Mouse (Mus musculus) heart, adult 9 months (tissue): ENCODE results near the gene Eif3g.
A peak's percentile ranks its signal among the peaks of the same experiment; 100 is the strongest.

Experiments
- DNase-seq, 2 experiments: peaks; one replicate each; pipeline ENCODE4 v3.0.0; 2022; ENCODE audit warnings: low spot score in 2 of 2

Gene Eif3g

DNA sequence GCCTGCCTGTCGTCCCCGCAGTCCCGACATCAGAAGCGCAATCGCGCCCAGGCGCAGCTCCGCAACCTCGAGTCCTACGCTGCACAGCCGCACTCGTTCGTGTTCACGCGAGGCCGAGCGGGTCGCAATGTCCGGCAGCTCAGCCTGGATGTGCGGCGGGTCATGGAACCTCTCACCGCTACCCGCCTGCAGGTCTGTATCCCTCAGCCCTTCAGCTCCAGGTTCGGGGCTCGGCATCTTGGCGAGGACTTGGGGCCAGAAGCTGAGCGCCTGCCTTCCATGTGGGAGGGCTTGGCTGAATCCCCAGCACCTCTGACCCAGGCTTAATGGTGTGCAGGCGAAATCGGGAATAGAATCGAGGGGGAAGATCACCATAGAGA lies 10.0 kb downstream of the Eif3g start:
- no peak for DNase-seq

DNA sequence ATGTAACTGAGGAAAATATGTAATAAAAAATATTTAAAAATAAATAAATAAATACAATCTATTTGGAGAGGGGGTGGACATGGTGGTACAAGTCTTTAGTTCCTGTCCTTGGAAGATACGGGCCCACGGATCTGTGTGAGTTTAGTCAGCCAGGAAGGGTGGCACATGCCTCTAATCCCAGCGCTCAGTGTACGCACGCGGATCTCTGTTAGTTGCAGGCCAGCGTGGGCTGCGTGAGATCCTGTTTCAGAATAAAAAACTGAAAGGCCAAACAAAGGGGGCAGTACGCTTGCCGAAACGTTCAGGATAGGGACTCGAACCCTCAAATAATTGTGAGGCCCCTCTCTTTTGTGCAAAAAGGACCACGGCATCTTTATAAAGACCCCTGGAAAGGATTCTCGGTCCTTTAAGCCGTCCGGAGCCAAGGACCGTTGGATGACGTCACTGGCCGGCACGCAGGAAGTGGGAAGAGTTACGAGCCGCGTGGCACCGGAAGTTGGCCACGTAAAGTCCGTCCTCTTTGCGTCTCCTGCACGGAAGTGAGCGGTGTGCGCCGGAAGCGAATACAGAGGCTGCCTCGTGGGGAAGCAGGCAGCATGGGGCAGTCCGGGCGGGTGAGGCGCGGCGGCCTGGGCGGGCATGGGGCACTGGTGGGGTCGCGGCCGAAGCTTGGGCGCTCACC lies 10.6 kb downstream of the Eif3g start, which contains the start of gene Ppan:
Gene Ppan, plus strand, starts transcription at position 472 of the 682 bp plus-strand sequence.
- DNase-seq: peak; percentile 94 to 96

DNA sequence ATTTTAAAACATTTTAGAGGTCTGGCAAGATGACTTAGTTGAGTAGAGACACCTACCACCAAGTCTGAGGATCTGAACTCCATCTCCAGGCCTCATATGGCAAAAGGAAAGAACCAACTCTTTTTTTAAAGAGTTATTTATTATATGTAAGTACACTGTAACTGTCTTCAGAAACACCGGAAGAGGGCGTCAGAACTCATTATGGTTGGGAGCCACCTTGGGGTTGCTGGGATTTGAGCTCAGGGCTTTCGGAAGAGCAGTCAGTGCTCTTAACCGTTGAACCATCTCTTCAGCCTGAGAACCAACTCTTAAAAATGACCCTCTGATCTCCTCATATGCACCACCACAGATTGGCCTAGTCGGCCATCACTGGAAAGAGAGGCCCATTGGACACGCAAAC lies 11.2 kb downstream of the Eif3g start:
- no peak for DNase-seq

DNA sequence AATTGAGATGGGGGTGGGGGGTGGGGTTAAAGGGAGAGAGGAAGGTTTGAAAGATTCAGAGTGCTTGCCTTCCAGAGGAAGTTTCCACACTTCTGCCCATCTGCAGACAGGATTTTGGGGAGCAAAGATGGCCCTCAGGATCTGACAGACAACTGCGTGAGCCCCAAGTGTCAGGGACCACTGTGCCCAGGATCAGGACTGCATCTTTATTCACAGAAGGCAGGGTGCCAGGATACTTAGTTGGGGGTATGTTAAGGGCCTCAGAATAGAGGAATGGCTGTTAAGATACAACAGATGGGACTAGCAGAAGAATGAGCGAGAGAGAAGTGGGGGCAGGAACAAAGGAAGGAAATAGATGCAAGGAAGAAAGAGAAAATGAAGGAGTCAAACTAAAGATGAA lies 11.9 kb downstream of the Eif3g start:
- DNase-seq: no peak

DNA sequence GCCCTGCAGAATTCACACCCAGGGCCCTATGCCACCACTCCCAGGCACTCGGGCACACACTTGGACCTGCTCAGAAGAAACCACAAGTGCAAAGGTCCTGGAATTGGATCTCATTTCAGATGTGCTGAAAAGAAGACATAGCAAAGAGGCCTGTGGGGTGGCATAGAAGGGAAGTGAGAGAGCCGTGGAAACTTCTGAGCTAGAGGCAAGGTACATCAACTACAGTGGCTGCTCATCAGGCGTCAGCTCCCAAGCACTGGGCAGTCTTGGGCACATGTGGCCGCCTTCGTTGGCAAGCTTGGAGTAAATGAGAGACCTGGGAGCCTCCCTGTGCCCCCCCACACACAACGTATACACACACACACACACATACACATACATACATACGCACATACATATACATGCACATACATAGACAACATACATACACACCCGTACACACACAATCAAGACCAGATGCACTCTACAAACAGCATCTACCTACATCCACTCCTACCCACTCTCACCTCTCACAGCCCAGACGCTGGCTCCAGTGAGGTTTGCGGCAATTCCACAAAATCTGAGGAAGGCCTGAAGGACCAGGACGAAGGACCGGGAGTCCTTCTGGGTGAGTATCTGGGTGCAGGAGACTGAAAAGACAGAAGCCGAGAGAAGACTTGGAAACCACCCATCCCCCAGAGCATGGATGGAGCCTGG lies 19.2 kb downstream of the Eif3g start, which contains the start of gene Angptl6:
Gene Angptl6, minus strand, starts transcription at position 631 of the 696 bp plus-strand sequence.
- DNase-seq: no peak

DNA sequence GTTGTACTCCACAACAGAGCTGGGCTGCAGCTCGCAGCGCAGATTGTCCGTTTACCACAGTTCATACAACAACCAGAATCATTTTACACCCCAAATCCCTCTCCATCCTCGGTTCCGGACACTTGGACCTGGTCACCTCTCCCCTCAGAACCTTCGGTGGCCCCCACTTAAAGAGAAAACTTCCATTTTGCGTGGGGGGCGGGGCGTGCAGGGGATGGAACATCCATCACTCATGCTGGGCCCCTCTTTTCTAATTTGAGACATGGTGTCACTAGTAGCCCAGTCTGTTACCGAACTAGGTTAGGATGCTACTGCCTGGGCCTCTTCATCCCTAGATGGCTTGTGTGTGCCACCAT lies 19.7 kb downstream of the Eif3g start:
- peak in 1 of 2 experiments; percentile 52 for DNase-seq

DNA sequence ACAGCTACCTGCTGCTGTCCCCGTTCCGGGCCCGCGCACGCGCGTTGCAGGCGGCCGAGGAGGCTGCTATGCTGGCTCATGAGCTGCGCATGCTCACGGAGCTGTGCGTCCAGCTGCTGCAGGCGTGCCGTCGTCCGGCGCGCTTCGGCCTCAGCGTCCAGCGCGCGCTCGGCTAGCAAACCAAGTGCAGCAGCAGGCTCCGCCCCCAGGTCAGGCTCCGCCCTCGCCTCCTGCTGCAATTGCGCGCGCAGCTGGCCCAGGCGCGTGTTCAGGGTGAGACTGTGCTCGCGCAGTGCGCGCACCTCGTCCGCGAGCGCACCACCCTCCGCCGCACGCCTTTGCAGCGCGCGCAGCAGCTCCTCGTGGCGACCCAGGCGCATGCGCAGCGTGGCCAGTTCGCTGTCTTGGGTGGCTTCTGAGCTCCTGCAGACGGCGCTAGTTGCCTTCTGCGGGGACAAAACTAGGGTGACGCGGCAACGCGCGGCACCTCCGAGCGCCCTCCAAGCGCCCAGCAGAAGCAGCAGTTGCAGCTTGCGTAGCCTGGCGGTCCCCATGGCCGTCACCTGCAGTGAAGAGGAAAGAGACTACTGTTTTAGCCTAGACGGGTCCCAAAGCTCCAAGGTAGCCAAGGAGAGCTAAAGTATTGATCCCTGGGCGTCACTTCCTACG lies 20.2 kb downstream of the Eif3g start:
- DNase-seq: peak; percentile 100

DNA sequence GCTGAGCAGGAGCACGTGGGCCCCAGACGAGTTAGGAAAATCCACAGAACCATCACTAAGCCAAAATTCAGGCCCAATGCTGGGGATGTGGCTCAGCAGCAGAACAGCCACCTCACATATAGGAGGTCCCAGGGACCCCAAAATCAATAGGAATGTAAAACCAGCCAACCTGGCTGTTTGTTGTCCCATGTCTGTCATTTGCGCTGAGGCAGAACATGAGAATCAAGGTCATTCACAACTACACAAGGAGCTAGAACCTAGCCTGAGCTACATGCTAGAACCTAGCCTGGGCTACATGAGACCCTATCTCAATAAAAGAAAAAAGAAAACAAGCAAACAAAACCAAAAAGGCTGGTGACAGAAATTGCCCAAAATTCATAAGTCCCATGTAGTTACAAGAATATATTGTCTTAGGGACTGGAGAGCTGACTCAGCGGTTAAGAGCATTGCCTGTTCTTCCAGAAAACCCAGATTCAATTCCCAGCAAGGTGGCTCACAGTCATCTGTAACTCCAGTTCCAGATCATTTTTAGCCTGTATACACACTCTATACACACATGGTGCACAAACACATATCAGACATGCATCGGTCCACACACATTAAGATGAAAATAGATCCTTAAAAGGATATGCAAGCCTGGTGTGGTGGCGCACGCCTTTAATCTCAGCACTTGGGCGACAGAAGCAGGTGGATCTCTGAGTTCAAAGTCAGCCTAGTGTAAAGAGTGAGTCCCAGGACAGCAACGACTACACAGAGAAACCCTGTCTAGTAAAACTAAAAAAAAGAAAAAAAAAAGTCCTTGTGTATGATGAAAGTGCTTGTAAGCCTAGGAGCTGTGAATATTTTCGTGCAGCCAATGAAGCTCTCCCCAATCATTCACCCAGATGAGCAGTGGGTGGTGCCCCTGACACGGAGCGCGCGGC lies 21.0 kb downstream of the Eif3g start:
- no peak for DNase-seq

DNA sequence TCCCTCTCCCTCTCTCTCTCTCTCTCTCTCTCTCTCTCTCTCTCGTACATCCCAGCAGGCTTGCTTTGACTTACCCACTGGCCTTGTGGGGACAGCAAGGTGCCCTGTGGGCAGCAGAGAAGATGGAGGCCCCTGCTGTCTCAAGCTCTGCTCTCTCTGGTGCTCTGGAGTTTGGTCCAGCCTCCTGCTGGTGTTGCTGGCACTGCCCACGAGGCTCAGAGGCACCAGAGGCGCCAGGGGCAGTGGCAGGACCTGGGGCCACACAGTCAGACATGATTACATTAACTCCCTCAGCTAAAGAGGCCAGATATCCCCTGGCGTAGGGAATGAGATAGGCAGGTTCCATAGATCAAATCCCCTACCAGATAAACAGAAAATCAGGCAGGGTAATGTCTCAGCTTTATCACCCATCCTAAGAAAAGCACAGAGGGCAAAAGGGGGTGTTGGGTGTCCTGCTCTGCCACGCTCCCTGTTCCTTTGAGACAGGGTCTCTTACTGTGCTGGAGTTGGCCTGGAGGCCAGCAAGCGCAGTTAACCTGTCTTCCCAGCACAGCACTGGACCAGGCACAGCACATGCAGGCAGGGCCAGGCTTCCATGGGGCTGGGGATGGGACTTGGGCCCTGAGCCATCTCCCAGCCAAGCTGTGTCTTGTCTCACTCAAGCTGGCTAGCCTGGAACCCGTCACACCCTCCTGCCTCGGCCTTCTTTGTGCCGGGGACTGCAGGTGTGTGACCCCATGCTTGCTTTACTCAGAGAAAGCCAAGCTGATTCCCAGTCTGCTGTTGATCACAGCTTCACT lies 21.9 kb downstream of the Eif3g start:
- DNase-seq: no peak

DNA sequence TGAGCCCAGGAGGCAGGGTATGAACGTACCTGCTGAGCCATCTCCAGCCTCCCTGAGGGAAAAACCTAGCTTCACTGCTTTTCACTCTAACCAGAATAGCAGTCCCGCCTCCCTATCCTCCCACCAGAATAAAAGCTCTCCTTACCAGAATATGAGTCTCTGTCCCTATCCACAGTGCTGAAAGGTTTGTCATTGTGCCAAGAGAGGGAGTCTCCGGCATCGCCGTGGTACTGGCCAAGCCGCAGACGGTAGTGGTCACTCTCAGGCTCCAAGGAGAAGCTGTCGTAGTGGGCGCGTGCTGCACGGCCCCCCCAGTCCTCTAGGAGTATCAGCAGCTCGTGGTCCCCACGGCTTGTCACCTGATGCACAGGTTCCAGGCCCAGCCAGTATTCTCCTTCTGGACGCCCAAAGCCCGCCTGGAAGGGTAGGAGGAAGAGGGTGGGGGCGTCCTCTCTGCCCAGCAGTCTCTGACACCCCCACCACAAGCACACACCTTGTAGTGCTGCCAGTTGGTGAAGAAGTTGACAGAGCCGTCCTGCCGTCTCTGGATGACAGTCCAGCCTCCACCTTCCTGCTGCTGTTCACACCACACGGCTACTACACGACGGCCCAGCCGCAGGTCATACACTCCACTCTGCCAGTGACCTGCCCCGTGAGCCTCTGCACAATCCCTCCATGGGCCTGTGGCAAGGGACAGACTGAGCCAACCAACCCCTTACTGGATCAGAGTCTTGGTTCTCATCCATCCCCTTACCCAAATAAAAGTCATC lies 23.2 kb downstream of the Eif3g start:
- DNase-seq: no peak

DNA sequence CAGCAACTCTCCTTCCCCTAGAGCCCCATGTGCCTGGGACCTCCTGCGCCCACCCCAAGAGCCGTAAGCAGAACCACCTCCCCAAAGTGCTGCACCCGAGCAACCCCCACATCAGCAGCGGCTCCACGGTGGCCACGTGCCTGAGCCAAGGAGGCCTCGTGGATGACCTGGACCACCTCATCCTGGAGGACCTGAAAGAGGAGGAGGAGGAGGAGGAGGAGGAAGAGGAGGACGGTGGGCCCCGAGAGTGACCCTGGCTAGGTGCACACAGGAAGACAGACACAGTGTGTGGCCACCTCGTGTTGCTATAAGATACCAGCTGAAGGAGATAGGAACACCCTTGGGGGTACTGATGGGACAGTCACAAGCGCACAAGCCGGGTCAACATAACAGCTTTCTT lies 24.9 kb downstream of the Eif3g start:
- no peak for DNase-seq

DNA sequence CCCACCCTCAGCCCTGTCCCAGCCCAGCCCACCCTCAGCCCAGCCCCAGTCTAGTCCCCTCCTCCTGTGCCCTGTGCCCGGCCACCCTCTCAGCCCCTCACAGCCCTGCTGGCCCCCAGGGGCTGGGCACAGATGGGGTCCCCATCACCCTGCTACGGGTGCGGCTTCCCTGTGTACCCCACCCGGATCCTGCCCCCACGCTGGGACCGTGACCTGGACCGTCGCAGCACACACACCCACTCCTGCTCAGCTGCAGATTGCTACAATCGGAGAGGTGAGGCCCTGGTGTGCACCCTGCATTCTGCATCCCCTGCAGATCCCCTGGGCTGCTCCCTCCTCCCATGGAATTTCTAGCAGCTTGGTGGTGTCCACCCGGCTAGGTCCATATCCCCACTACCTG lies 25.4 kb downstream of the Eif3g start:
- no peak for DNase-seq

DNA sequence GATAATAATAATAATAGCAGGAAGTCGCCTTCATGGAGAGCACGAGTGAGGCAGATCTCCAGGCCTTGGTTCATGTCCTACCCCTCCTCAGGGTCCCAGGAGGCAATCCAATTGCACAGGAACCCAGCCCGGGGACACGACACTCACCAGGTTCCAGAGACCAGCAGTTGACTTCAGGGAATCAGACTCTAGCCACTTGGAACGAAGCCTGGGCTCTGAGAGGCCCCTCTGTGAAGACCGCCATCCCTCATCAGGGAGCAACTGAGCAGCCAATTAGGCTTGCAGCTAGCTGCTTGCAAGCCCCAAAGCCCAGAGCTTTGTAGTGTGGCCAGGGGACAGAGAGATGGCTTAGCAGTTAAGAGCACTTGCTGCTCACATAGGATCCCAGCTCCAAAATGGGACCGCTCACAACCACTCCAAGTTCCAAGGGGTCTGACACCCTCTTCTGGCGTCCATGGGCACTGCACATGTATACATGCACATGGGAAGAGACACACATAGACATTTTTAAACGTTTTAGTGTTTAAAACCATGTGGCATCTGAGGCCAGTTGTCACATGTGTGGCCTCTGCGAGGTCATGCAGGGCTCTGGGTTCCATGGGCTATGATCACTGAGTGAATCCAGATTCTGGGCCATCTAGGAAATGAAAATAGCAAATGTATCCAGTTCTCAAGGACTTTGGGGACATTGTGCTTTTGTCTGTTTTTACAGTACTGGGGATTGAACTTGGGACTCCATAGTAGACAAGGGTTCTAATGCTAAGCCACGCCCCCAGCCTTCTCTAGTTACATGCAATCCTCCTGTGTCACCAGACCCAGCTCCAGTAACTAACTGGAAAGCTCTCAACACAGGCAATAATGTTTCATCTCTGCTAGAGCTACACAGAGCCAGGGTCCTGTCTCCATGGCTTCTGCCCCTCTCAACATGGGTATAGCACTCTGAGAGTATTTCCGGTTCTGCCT lies 27.9 kb downstream of the Eif3g start:
- DNase-seq: no peak

DNA sequence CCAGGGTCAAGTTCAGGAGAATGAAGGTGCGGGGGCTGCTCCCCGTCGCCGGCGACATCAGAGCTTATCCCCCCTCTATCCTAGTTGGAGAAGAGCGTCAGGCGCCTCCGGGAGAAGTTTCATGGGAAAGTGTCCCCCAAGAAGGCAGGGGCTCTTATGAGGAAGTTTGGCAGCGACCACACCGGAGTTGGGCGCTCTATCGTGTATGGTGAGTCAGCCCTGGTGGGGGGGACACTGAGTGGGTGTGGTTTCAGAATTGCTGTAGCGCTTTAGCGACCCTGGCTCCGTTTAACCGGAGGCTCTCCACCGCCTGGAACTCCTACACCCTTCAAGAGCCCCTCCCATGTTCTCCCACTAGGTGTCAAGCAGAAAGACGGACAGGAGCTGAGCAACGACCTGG lies 29.2 kb downstream of the Eif3g start:
- no peak for DNase-seq

DNA sequence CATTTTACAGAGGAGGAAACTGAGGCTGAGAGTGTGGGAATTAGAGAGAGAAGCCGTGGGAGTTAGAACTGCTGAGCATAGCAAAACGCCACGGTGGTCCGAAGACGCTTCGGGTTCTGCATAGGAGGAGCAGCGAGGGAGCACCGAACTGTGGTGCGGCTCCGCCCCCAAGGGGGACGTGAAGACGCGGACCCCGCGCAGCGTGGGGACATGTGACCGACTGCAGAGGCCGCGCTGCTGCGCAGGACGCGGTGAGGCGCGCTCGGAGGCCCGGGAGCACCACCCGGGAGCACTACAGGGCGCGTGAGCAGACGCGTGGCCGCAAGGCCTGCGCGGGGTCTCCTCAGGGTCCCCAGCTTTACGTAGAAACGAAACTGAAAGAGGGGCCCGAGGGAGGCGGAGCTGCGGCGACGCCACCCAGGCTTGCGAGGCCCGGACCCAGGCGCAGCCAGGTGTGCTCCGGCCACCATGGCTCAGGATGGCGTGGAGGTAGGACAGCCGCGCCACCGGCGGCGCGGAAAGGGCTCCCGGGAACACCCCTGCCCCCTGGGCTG lies 29.9 kb downstream of the Eif3g start, which contains the start of gene A230050P20Rik:
Gene A230050P20Rik, plus strand, starts transcription at position 195 of the 554 bp plus-strand sequence.
- DNase-seq: peak in 1 of 2 experiments; percentile 52

DNA sequence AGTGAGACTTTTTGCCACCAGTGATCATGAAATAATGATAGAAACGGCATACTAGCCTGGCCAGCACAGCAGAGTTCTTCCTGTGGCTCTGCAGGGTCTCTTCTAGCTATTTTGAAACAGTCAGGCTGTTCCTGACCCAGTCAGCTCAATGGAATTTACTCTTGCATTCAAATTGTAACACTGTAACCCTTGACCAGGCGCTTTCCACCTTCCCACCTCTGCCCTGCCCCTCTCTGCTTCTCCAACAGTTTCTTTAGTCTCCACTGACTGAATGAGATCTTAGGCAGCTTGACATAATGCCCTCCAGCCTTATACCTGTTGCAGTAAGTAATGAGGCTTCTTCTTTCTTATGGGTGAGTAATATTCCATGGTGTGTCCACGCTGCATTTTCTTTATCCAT lies 31.5 kb downstream of the Eif3g start:
- DNase-seq: no peak

DNA sequence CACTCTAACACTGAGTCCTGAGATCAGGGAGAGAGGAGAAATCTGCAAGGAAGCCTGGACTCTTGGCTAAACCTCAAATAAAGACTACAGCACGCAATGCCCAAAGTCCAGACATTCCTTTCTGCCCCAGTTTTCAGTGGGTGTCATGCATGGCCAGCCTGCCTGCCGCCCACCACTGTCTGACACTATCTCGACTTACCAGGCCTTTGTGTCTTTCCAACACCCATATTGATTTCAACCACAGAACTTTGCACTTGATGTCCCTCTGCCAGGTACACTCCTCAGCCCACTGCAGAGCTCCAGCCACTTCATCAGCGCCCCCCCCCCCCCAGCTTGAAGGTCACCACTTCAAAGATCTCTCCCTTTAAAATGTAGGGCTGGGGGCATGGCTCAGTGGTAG lies 36.2 kb downstream of the Eif3g start:
- no peak for DNase-seq

DNA sequence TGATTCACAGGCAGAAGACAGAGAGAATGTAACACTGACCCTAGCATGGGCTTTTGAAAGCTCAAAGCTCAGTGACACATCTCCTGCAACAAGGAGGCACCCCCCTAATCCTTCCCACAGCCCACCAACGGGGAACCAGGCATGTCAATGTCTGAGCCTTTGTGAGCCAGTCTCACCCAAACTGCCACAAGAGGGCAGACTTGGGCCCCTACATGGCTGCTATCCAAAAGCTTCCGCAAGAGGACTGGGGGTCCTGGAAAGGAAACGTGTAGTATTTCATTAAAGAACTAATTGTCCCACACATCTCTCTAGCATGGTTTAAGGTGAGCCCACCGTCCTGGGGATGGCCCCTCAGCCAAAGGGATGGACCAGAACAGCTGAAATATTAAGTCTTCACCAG lies 36.6 kb downstream of the Eif3g start:
- no peak for DNase-seq

DNA sequence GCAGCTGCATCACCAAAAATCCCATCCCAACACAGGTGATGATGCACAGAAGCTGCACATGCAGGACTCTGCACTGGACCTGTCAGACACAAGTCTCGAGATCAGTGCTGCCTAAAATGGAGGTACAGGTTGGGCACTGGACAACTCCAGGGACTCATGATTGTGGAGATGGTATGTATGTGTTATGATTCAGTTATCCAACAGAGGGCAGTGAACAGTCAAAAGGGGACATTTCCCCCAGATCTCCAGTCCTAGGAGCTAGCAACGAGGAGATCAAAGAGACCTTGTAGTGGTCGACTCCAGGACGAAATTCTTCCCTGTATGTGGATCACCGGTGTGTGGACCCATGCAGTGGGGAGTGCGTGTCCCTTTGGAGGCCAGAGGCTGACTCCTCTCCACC lies 38.5 kb downstream of the Eif3g start:
- no peak for DNase-seq
